Mouse (Mus musculus): ENCODE results near the gene Krtap13-1.

- TF ChIP-seq CTCF (IDR thresholded peaks at IDR 0.05; ENCODE audit: borderline replicate concordance, insufficient read depth, low read depth, low read length) (no peak), POLR2A (IDR thresholded peaks at IDR 0.05; ENCODE audit: borderline replicate concordance, insufficient read depth, low read length) (no peak)
Observed at GRCm38 (mm10) chr16:88728812-88729275, at the start of gene Krtap13-1.

All from cerebellum, adult 2 months (tissue).